Mouse (Mus musculus) spleen, adult 2 months (tissue): ENCODE results near the gene Vmn1r50. TPM values are rescaled to one million over a fixed set of nuclear protein-coding genes. Genes with fewer than 3 reads are reported as not detected.
"Not testable (repeated sequence)": the region's sequence is repeated elsewhere in the genome, so short reads cannot be mapped to it uniquely, and the experiment has no call there.

Experiments
- DNase-seq, 2 experiments: peaks; one replicate each; pipeline versions ENCODE4 v3.0.0 to v3.0.0-alpha.2; 2012 to 2021; ENCODE audit warnings: low spot score in 2 of 2, low read depth in 1 of 2
- H3K27ac ChIP-seq: fragments of 200-500 bp; 2 replicates; pipeline ENCODE4 v1.5.1; 2012; ENCODE audit warnings: low read length, inconsistent platforms; ENCODE audit not compliant: insufficient read depth
- H3K27me3 ChIP-seq: fragments of 200-500 bp; 2 replicates; pipeline ENCODE4 v1.6.1; 2012; ENCODE audit warnings: mild to moderate bottlenecking, moderate library complexity, low read length, inconsistent platforms; ENCODE audit not compliant: control insufficient read depth, insufficient read depth
- H3K36me3 ChIP-seq: fragments of 200-500 bp; 2 replicates; pipeline ENCODE4 v1.6.1; 2012; ENCODE audit warnings: mild to moderate bottlenecking, low read length, inconsistent platforms; ENCODE audit not compliant: control insufficient read depth, insufficient read depth
- H3K4me1 ChIP-seq: fragments of 200-500 bp; 2 replicates; pipeline ENCODE4 v1.6.1; 2011; ENCODE audit warnings: inconsistent platforms; ENCODE audit not compliant: control insufficient read depth, insufficient read depth, insufficient read length
- H3K4me3 ChIP-seq: fragments of 200-500 bp; 2 replicates; pipeline ENCODE4 v1.5.1; 2011; ENCODE audit warnings: mild to moderate bottlenecking, inconsistent platforms; ENCODE audit not compliant: insufficient read depth, insufficient read length; ENCODE audit errors: extremely low read depth
- CTCF ChIP-seq: fragments of 200-500 bp; IDR thresholded peaks from 2 replicates; pipeline ENCODE4 v1.5.1; 2011; ENCODE audit warnings: mild to moderate bottlenecking, inconsistent platforms; ENCODE audit not compliant: insufficient read depth, insufficient read length, insufficient replicate concordance; ENCODE audit errors: extremely low read depth
- POLR2A ChIP-seq: fragments of 200-500 bp; IDR thresholded peaks from 2 replicates; pipeline ENCODE4 v1.6.1; 2011; ENCODE audit warnings: low read depth, low read length, inconsistent platforms
- WGBS: fragments of 180-500 bp; shearing (Covaris S2); methylation state at CpG from one replicate; pipeline ENCODE4 v1.1.7; 2018; 5-methylcytosine and 5-hydroxymethylcytosine counted together
- polyA plus RNA-seq: library from polyadenylated mRNA; depleted of rRNA; stranded (reverse); fragments of >200 nt; gene quantifications from 2 replicates; pipeline ENCODE4 v1.2.3, GENCODE M21; 2012; rRNA removed

Vmn1r50 gene
- polyA plus RNA-seq = not detected in 2 replicates

GRCm38 (mm10) chr6:90101130-90101529 is at the start of gene Vmn1r50:
TSS of gene Vmn1r50 (plus strand) at chr6:90101430.
- WGBS = 64% methylated on average over 2 of the region's 2 CpGs
- H3K36me3 ChIP-seq = no peaks in the 10 kb centered on the region
- TF ChIP-seq POLR2A (no peak), CTCF (no peak)
- H3K27me3 ChIP-seq = no peaks in the 10 kb centered on the region
- H3K4me1 ChIP-seq = no peaks in the 10 kb centered on the region
- no peak for DNase-seq
- no peak within 1 kb of the TSS for H3K27ac ChIP-seq
- H3K4me3 ChIP-seq = no peak within 1 kb of the TSS

GRCm38 (mm10) chr6:90078406-90078805 is 22.8 kb upstream of the Vmn1r50 start, which contains the start of gene Vmn1r49:
TSS of gene Vmn1r49 (minus strand) at chr6:90078506.
- Histone ChIP-seq H3K4me1 (no peaks in the 10 kb centered on the region), H3K27me3 (no peaks in the 10 kb centered on the region), H3K27ac (no peak within 1 kb of the TSS), H3K4me3 (no peak within 1 kb of the TSS), H3K36me3 (no peaks in the 10 kb centered on the region)
- 80% methylated on average over 4 of the region's 4 CpGs for WGBS
- no peak for DNase-seq
- no peak for TF ChIP-seq POLR2A
- TF ChIP-seq CTCF = no peak

DNA sequence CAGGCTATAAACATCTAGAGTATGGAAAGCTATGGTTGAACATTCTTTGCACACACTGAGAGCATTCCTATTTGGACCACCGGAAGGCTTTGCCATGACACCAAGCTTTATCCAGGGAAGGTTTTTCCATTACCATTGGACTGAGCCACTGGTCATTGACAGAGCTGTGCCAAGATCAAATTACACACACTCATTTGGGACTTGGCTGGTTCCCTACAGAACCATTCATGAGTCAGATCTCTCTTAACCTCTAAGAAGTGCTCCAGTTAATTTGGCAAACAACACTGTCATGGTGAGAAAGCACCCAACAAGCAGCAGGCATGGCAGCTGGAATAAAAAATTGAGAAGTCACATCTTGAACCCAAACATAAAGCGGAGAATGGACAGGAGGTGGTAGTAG is 664 bp upstream of the Vmn1r50 start:
- Histone ChIP-seq H3K4me1 (no peaks in the 10 kb centered on the region), H3K27ac (no peak overlapping the region), H3K27me3 (no peaks in the 10 kb centered on the region), H3K4me3 (no peak overlapping the region), H3K36me3 (no peaks in the 10 kb centered on the region)
- DNase-seq = no peak
- no peak for TF ChIP-seq POLR2A
- no peak for TF ChIP-seq CTCF
- WGBS = 92% methylated on average over 2 of the region's 2 CpGs

DNA sequence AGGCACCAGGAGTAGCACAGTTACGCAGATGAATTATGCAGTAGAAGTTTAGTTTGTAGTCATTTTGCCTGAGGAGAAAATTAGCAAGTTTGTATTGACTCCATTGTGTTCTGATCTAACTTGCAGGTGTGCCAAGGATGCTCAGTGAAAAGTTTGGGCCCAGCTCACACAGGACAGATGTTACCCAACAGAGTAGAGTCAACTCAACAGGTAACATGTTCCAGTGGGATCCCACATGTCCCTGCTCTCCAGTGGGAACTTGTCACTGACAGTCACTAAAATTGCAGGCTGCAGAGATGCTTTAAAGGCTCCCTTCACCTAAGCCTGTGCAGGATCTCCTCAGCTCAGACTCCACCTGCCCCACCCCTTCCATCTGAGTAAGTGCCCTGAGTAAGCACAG is 21.1 kb downstream of the Vmn1r50 start, which contains the start of gene Vmn1r51:
Vmn1r51 (plus strand) TSS at position 301 of the 400 bp plus-strand sequence.
- 86% methylated on average over 1 of the region's 1 CpGs for WGBS
- H3K4me3 ChIP-seq, H3K36me3 ChIP-seq, H3K27me3 ChIP-seq, H3K27ac ChIP-seq, DNase-seq, H3K4me1 ChIP-seq: not testable (repeated sequence)

Other genes starting within 250 kb of the Vmn1r50 start
- gene Vmn1r42, start 225.0 kb upstream of the Vmn1r50 start, polyA plus RNA-seq = not detected in 2 replicates
- gene Vmn1r43, start 225.0 kb upstream of the Vmn1r50 start, polyA plus RNA-seq = not detected in 2 replicates
- gene Vmn1r44, start 217.8 kb upstream of the Vmn1r50 start, polyA plus RNA-seq = not detected in 2 replicates
- not detected in 2 replicates for gene Vmn1r45, start 160.8 kb upstream of the Vmn1r50 start, polyA plus RNA-seq
- not detected in 2 replicates for gene Vmn1r46, start 132.1 kb upstream of the Vmn1r50 start, polyA plus RNA-seq
- gene Vmn1r47, start 85.3 kb upstream of the Vmn1r50 start, polyA plus RNA-seq = not detected in 2 replicates
- not detected in 2 replicates for gene Vmn1r48, start 64.6 kb upstream of the Vmn1r50 start, polyA plus RNA-seq
- not detected in 2 replicates for gene Vmn1r49, start 22.9 kb upstream of the Vmn1r50 start, polyA plus RNA-seq
- not detected in 2 replicates for gene Vmn1r51, start 21.2 kb downstream of the Vmn1r50 start, polyA plus RNA-seq
- gene Vmn1r52, start 73.4 kb downstream of the Vmn1r50 start, polyA plus RNA-seq = not detected in 2 replicates
- gene V1ra8, start 101.4 kb downstream of the Vmn1r50 start, polyA plus RNA-seq = not detected in 2 replicates
- not detected in 2 replicates for gene Vmn1r53, start 123.0 kb downstream of the Vmn1r50 start, polyA plus RNA-seq
- not detected in 2 replicates for gene Vmn1r54, start 144.9 kb downstream of the Vmn1r50 start, polyA plus RNA-seq
- gene BC048671, start 199.8 kb downstream of the Vmn1r50 start, polyA plus RNA-seq = not detected in 2 replicates
- gene Chst13, start 223.8 kb downstream of the Vmn1r50 start, polyA plus RNA-seq = 1.1 and 1.4 TPM in 2 replicates
- gene Uroc1, start 231.9 kb downstream of the Vmn1r50 start, polyA plus RNA-seq = 0.02 TPM in 2 replicates